Mouse (Mus musculus) myocyte (in vitro differentiated cells): ENCODE data around the gene Ubr7. TPM values are rescaled to one million over a fixed set of nuclear protein-coding genes. Genes with fewer than 3 reads are reported as not detected.

Experiments used
- H3K27me3 ChIP-seq: one replicate; pipeline ENCODE4 v1.6.1; 2011; ENCODE audit not compliant: control insufficient read depth, insufficient read depth, insufficient read length
- H3K36me3 ChIP-seq: one replicate; pipeline ENCODE4 v1.6.1; 2011; ENCODE audit not compliant: control insufficient read depth, insufficient read depth
- H3K4me2 ChIP-seq: one replicate; pipeline ENCODE4 v1.6.1; 2011; ENCODE audit warnings: low read depth, control low read depth
- H3K4me3 ChIP-seq: one replicate; pipeline ENCODE4 v1.5.1; 2011; ENCODE audit warnings: mild to moderate bottlenecking, control low read depth, moderate library complexity
- H3K79me2 ChIP-seq: one replicate; pipeline ENCODE4 v1.6.1; 2011; ENCODE audit not compliant: control insufficient read depth, insufficient read depth
- H3ac ChIP-seq: one replicate; pipeline ENCODE4 v1.6.1; 2011; ENCODE audit not compliant: control insufficient read depth, insufficient read length
- CEBPB ChIP-seq: IDR thresholded peaks from 2 replicates; pipeline ENCODE4 v1.6.1; 2011; ENCODE audit warnings: mild to moderate bottlenecking, moderate library complexity; ENCODE audit not compliant: poor library complexity, insufficient read depth, severe bottlenecking
- E2F4 ChIP-seq: IDR thresholded peaks from one replicate; pipeline ENCODE4 v1.6.1; 2011; ENCODE audit warnings: mild to moderate bottlenecking, control low read depth, moderate library complexity; ENCODE audit not compliant: insufficient read depth
- MAX ChIP-seq: IDR thresholded peaks from one replicate; pipeline ENCODE4 v1.6.1; 2011; ENCODE audit warnings: low read depth, mild to moderate bottlenecking, control low read depth
- MYOD1 ChIP-seq, 3 experiments: IDR thresholded peaks; one replicate each; pipeline ENCODE4 v1.6.1; 2011; ENCODE audit warnings: control low read depth in 2 of 3, low read depth in 2 of 3, mild to moderate bottlenecking in 2 of 3, moderate library complexity in 1 of 3; ENCODE audit not compliant: insufficient read length in 2 of 3, control insufficient read depth in 1 of 3
- MYOG ChIP-seq, 3 experiments: IDR thresholded peaks; one replicate each; pipeline ENCODE4 v1.6.1; 2011; ENCODE audit warnings: control low read depth in 2 of 3, low read depth in 2 of 3, mild to moderate bottlenecking in 2 of 3; ENCODE audit not compliant: insufficient read length in 2 of 3, control insufficient read depth in 1 of 3, insufficient read depth in 1 of 3
- POLR2A ChIP-seq: IDR thresholded peaks from one replicate; pipeline ENCODE4 v1.6.1; 2011; ENCODE audit warnings: low read depth, mild to moderate bottlenecking, control low read depth, moderate library complexity; ENCODE audit not compliant: insufficient read length
- POLR2AphosphoS2 ChIP-seq: IDR thresholded peaks from one replicate; pipeline ENCODE4 v1.6.1; 2011; ENCODE audit warnings: low read depth, control low read depth; ENCODE audit not compliant: insufficient read length
- REST ChIP-seq: IDR thresholded peaks from one replicate; pipeline ENCODE4 v1.6.1; 2011; ENCODE audit warnings: mild to moderate bottlenecking, control low read depth, moderate library complexity; ENCODE audit not compliant: insufficient read depth, insufficient read length
- SRF ChIP-seq: IDR thresholded peaks from one replicate; pipeline ENCODE4 v1.6.1; 2011; ENCODE audit warnings: low read depth; ENCODE audit not compliant: control insufficient read depth, insufficient read length
- TCF12 ChIP-seq: IDR thresholded peaks from one replicate; pipeline ENCODE4 v1.6.1; 2011; ENCODE audit warnings: mild to moderate bottlenecking, control low read depth; ENCODE audit not compliant: poor library complexity, insufficient read depth, severe bottlenecking
- TCF3 ChIP-seq: IDR thresholded peaks from one replicate; pipeline ENCODE4 v1.6.1; 2011; ENCODE audit warnings: low read depth, control low read depth; ENCODE audit not compliant: insufficient read length
- USF1 ChIP-seq: IDR thresholded peaks from one replicate; pipeline ENCODE4 v1.6.1; 2011; ENCODE audit warnings: low read depth, mild to moderate bottlenecking, control low read depth, moderate library complexity
- polyA plus RNA-seq: library from polyadenylated mRNA; unstranded; fragments of >200 nt; fragmentation: generic; extraction: Trizol; gene quantifications from one replicate; pipeline ENCODE4 v1.2.1, GENCODE M21; 2012; ENCODE audit warnings: missing spikeins

The Ubr7 gene
- 14.7 TPM for polyA plus RNA-seq

GRCm38 (mm10) chr12:102757689-102758402 is at the start of gene Ubr7, which contains the start of the genes Gm28051 and Gon7:
Gene Ubr7 (plus strand): TSS chr12:102757967.
Gene Gm28051 (minus strand): TSS chr12:102757765.
Gene Gon7 (minus strand): TSS chr12:102757803.
- TF ChIP-seq MAX: no peak
- no peak for TF ChIP-seq E2F4
- TF ChIP-seq POLR2A: peak; percentile 63
- no peak for TF ChIP-seq TCF3
- no peak for TF ChIP-seq SRF
- TF ChIP-seq POLR2AphosphoS2: peak; percentile 62
- no peak for TF ChIP-seq TCF12
- no peak for TF ChIP-seq REST
- TF ChIP-seq MYOD1 (IDR thresholded peaks at IDR 0.05; ENCODE audit: control insufficient read depth in 1 of 3, insufficient read length in 2 of 3, low read depth in 2 of 3): peak in 1 of 3 experiments; percentile 37
- TF ChIP-seq MYOG (IDR thresholded peaks at IDR 0.05; ENCODE audit: control insufficient read depth in 1 of 3, insufficient read depth in 1 of 3, insufficient read length in 2 of 3, low read depth in 2 of 3): peak in 1 of 3 experiments; percentile 2
- no peak for TF ChIP-seq CEBPB
- no peak for TF ChIP-seq USF1
- Histone ChIP-seq H3K79me2 (peaks cover 65% of the 10 kb centered on the region), H3K4me3 (peak within 1 kb of the TSS; percentile 85), H3K27me3 (no peaks in the 10 kb centered on the region), H3K36me3 (no peaks in the 10 kb centered on the region), H3K4me2 (peak within 1 kb of the TSS; percentile 100), H3ac (peak within 1 kb of the TSS; percentile 79)

DNA sequence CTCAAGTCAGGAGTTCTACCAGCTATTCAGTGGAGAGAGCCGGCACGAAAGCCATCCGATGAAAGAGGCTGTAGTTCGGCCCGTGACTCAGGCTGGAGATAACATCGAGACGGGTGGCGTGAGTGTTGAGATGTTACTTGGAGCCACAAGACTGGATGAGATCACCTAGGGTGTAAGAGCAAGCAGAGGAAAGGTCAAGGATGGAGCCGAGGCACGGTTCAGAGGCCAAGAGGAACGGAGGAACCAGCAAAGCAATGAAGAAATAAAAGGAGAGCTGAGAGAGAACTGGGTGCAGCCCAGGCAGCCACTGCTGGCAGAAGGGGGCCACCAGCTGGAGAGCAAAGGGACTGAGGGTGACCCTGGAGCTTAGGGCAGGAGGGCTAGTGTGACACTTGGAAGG is 49.5 kb upstream of the Ubr7 start:
- Histone ChIP-seq H3K4me2 (peak overlapping the region; percentile 61), H3K79me2 (no peaks in the 10 kb centered on the region), H3K4me3 (peak overlapping the region; percentile 2)

DNA sequence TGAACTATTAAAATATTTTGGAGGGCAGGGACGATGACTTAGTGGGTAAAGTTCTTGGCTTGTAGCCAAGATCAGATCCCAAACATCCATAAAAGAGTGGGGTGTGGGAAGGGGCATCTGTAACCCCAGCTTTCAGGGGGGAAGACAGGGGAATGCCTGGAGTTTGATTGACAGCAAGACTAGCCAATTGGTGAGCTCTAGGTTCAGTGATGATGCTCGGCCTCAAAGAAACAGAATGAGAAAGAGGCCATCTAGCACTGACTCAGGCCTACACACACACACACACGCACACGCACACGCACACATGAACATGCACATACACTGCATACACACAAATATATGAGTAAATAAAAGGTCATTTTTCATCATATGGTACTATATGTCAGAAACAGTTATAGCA is 47.9 kb upstream of the Ubr7 start:
- Histone ChIP-seq H3ac (no peak overlapping the region), H3K27me3 (no peaks in the 10 kb centered on the region), H3K4me3 (no peak overlapping the region), H3K36me3 (no peaks in the 10 kb centered on the region), H3K4me2 (no peak overlapping the region), H3K79me2 (no peaks in the 10 kb centered on the region)
- TF ChIP-seq TCF3 (no peak), REST (no peak), POLR2A (no peak), MYOD1 (IDR thresholded peaks at IDR 0.05; ENCODE audit: control insufficient read depth in 1 of 3, insufficient read length in 2 of 3, low read depth in 2 of 3) (no peak), E2F4 (no peak), POLR2AphosphoS2 (no peak), SRF (no peak), MAX (no peak), CEBPB (no peak), MYOG (IDR thresholded peaks at IDR 0.05; ENCODE audit: control insufficient read depth in 1 of 3, insufficient read depth in 1 of 3, insufficient read length in 2 of 3, low read depth in 2 of 3) (no peak), USF1 (no peak), TCF12 (no peak)

More for the DNA sequence above, 49.5 kb upstream of the Ubr7 start:
- H3ac ChIP-seq: no peak overlapping the region
- TF ChIP-seq TCF3 (no peak), MYOG (IDR thresholded peaks at IDR 0.05; ENCODE audit: control insufficient read depth in 1 of 3, insufficient read depth in 1 of 3, insufficient read length in 2 of 3, low read depth in 2 of 3) (no peak), MYOD1 (IDR thresholded peaks at IDR 0.05; ENCODE audit: control insufficient read depth in 1 of 3, insufficient read length in 2 of 3, low read depth in 2 of 3) (no peak), POLR2AphosphoS2 (no peak), TCF12 (no peak)
- no peaks in the 10 kb centered on the region for H3K36me3 ChIP-seq
- no peaks in the 10 kb centered on the region for H3K27me3 ChIP-seq

GRCm38 (mm10) chr12:102710851-102711375 is 46.9 kb upstream of the Ubr7 start:
- Histone ChIP-seq H3K36me3 (no peaks in the 10 kb centered on the region), H3K4me3 (no peak overlapping the region)
- TF ChIP-seq REST (no peak), SRF (no peak), TCF12 (no peak), E2F4 (no peak), USF1 (no peak), MYOD1 (IDR thresholded peaks at IDR 0.05; ENCODE audit: control insufficient read depth in 1 of 3, insufficient read length in 2 of 3, low read depth in 2 of 3) (no peak), MYOG (IDR thresholded peaks at IDR 0.05; ENCODE audit: control insufficient read depth in 1 of 3, insufficient read depth in 1 of 3, insufficient read length in 2 of 3, low read depth in 2 of 3) (no peak), TCF3 (no peak), MAX (no peak), POLR2AphosphoS2 (no peak), CEBPB (no peak), POLR2A (no peak)

More at GRCm38 (mm10) chr12:102710851-102711375, 46.9 kb upstream of the Ubr7 start:
- Histone ChIP-seq H3ac (no peak overlapping the region), H3K27me3 (no peaks in the 10 kb centered on the region), H3K4me2 (no peak overlapping the region), H3K79me2 (no peaks in the 10 kb centered on the region)
